Mouse (Mus musculus) lung, postnatal 36 days (tissue): ENCODE results near the gene Tppp3.

Experiments
- DNase-seq: peaks from one replicate; pipeline ENCODE4 v3.0.0; 2022; ENCODE audit warnings: mixed read lengths

Gene Tppp3

DNA sequence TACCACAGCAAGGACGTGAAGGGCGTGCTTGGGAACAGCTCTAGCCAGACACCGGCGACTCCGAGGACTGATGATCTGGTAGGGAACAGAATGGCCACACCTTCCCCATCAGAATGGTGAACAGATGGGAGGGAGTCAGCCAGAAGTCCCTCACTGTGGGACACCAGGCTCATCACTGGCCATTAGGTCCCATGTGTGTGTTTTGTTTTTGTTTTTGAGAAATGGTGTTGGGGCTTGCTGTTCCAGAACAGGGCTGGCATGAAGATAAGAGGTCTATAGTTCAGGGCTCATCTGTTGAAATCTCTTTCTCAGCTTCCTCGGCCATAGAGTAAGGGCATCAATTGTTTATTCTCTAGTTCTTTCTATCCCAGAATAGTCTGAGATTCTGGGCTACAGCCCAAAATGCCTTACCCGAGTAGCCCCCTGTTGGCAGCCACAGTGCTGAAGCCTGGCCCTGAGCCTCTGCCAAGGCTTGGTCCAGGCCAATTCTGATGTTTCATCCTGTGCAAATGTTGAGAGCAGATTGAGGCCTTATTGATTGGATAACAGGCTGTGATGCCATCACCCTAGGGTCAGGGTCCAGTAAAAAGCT, 4.5 kb downstream of the Tppp3 start:
- DNase-seq = peak; percentile 51

DNA sequence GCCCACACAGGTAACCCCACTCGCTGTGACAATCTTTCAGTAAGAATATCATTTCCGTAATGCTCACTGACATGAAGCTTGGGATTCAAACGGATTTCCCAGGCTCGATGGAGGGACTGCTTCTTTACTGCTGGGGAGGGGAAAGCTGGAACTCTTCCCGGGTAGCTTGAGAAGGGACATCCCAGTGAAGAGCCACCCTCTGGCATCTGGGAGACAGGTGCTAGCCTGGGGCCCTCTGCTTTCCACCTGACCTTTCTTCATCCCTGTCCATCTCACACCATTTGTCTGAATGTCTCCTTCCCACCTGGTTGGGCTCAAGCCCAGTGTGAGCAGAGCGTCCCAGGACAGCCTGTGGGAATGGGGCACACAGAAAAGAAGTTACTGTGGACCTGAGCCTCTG, 5.1 kb downstream of the Tppp3 start:
- no peak for DNase-seq

DNA sequence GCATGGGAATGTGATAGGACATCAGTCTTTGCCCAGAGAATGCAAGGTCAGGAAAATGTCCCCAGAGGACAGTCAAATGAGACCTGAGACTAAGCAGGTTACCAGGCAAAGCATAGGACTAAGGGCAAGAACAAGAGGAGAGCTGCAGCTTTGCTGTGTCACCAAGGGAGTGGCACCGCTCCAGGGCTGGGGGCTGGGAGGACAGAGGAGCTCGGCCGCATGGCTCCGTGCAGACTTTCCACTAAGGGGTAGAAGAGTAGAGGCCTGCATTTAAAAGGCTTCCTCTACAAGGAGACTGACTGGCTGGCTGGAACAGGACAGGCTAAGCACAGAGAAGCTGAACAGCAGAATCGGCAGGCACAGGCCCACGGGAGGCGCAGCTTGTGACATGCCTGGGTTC, 6.7 kb downstream of the Tppp3 start:
- DNase-seq = no peak

DNA sequence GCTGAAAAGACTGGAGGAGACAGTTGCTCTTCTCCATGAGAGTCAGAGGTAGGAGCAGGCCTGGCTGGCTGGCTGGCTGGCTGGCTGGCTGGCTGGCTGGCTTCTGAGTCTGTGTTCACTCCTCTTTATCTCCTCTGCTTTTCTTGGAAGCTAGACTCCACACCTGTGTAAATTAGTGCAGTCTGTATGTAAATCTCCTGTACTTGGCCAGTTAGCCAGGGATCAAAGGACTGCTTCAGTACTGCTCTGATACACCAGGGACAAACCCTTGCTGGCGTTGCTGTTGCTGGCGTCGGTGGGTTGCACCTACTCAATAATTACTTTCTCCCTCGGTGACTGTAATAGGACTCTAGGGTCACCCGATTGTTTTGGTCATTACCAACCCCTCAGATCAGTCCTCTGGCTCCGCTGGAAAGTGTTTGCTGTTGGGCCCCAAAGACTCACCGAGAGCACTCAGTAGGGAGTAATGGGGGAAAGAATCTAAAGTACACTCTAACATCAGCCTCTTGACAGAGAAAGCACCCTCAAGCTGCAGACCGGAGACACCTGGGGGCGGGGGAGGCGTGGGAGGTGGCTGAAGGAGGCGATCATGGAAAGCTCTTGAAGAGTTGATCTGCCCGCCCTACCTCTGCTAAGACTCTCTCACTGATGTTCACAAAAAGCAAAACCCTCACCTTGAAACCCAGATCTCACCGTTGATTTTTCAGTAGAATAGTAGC, 10.1 kb downstream of the Tppp3 start:
- peak; percentile 67 for DNase-seq

DNA sequence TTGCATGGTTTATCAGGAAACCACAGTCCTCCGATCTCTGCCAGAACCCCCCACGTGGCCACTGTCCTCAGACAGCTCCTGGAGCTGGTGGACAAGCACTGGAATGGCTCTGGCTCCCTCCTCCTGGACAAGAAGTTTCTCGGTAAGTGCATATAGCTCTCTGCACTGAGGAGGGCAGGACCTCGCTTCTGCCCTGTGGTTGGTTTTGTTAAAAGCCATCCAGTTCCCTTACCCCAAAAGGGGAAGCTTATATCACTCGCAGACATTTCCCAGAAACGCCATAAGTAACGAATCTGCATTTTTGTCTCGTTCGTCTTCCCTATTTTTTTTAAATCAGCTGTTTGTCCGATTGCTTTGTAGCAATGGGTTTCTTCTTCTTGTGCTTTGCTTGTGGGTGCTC, 16.1 kb downstream of the Tppp3 start:
- no peak for DNase-seq

DNA sequence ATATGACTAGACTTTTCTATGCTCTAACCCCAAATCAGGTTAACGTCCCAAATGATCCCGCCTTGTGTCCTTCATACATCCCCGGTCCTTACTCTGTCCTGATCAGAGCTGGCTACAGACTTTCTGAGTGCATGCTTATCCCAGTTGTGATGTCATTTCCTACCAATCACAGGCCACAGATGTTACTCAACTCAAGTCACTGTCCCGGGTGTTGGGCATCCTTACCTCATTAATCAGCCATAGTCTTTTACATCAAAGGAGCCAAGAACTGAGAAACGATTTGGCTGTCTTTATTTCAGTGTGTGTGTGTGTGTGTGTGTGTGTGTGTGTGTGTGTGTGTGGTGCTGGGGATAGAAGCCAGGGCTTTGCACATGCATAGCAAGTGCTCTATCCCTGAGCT, 17.2 kb downstream of the Tppp3 start:
- peak; percentile 71 for DNase-seq

DNA sequence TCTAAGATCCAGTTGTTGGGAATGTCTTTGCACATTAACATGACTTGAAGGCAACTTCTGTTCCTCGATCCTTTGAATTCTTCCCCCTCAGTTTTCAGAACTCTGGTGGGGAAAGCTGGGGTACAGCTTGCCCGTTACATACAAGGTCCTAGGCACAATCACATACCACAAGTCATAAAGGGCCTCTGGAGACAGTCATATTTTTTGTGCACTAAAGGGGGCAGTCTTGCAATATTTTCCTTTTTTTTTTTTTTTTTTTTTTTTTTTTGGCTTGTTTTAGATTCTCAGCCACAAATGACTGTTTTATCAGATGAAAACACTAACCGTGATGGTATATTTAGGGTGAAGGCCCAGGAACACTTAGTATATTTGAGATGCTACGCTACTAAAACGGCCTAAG, 18.0 kb downstream of the Tppp3 start:
- DNase-seq = no peak

DNA sequence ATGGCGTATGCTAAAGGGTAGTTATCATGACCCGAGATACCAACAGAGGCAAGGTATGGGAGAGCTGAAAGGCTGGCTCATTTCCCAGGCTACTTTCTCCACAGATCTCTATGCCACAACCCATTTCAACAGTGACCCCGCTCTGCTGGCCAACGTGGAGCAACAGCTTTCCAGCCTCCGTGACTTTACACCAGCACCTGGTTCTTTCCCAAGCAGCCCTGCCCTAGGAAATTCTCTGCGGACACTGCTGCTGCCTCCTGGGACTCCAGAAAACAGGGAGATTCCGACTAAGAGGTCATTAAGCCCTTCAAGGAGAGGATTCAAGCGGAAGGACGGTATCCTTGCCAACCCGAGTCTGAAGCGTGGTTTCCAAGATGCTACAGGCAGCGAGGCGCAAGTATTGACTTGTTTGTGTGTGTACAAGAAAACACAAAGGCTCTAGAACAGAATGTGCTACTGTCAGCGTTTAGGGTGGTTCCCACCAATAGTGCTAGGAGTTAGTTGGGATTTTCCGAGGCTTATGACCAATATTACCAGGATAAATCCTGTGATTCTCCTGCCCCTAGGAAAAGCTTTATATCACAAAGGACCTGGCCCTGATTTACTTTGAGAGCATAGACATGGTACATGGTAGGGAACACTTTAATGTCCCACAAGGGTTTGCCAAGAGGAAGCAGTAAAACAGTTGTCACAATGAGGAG, 19.3 kb downstream of the Tppp3 start:
- DNase-seq = no peak

DNA sequence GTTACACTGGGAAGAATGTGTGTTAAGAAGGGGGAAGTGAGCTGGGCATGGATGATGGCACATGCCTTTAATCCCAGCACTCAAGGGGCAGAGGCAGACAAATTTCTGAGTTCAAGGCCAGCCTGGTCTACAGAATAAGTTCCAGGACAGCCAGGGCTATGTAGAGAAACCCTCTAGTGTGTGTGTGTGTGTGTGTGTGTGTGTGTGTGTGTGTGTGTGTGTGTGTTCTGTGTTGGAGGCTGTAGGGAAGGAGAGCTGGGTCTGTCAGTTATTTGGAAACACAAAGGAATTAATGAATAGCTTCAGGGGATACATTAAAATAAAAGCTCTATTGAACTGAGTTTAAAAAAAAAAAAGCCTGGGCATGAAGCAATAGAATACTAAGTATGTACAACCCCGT, 20.3 kb downstream of the Tppp3 start:
- DNase-seq = no peak

DNA sequence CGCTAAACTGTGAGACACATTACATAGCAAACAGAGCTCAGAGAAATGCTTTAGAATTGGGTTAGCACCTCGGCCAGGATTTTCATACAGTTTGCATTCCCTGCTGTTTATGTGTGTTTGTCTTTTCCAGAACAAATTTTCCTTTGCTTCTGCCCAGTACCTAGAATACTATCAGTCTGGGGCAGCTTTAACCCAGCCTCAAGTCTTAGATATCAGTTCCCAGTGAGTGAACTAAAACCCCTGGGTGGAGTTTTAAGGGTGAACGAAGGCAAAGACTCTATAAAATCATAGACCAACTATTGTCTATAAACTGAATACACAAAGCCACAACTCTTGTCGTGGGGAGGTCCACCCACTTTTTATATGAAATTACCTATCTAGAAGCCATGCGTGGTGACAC, 22.7 kb downstream of the Tppp3 start:
- DNase-seq = no peak

DNA sequence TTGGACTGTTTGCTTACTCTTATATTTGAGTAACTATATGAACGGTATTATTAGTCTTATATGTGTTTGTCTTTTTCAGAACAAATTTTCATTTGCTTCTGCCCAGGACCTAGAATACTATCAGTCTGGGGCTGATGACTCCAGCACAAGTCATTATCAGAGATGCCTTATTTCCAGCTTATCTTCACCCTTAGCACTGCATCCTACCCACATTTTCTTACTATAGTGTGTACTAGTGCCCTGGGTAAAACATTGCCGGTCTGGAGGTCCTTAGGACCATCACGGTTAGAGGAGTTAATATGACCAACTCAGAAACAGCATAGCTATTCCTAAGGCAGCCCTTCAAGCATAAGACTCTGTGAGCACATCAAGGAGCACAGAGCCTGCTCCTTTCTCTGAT, 23.1 kb downstream of the Tppp3 start:
- DNase-seq = no peak

DNA sequence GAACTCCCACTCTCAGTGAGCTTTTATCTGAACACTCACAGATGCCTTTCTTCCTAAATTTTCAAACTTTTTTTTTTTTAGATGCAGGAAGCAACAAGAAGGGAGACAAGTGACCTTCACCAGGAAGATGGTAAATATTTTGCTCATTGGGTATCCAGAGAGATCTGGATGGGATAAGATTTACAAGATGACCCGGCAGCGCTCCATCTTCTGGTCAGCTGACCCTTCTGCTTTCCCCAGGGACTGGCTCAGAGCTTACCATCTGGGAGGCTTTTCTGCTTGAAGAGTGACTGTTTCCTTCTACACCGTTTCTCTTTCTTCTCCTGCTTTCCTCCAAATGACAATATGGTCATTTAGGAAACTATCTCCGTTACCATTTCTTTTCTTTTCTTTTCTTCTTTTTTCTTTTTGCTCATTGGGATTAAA, 25.2 kb downstream of the Tppp3 start:
- no peak for DNase-seq

DNA sequence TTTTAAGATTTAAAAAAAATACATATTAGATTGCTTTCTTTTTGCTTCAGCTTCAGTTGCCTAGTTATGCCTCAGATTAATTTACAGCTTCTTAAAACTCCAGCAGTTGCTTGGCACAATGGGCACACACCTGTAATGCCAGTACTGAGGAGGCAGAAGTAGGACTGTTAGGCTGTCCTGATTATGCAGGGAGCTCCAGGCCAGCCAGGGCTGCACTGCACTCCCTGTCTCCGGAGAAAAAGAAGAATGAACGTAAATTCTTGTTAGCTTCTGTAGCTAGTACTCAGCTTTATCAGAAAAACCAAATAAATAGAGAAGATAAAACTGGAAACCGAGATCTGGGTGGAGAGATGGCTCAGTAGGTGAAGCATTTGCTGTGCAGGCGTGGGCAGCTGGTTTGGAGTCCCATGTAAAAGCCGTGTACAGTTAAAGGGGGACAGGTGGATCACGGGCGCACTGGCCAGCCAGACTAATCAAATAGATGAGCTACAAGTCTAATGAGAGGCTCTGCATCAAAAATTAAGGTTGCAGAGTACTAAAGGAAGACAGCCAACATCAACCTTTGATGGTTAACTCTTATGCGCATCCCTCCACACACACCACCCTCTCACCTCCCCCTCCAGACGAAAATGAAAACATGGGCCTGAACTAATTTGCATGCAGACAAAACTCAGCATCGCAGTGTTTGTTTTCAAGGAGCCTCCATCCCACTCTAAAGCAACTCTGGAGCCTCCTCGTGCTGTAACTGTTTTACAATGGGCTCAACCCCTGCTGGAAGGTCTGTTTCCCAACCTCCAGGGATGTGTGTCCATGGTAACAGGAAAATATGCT, 25.8 kb downstream of the Tppp3 start:
- DNase-seq = no peak

DNA sequence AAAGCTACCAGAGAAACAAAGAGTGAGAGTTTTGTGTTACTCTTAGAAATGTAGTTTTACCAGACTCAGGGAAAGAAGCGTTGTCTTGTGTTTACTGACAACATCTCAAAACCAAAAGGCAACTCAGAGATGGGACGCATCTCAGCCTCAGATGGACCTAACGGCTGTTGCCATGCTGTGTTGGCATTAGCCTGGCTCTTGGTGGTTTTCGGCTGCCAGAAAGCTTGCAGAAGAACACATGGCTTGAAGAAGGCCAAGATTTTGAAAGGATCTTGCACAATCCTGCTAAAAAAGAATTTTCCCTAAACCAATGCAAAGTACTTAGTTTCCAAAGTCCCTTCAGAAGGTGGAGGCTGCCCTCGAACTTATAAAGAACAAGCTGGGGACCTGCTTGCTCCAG, 28.7 kb downstream of the Tppp3 start:
- DNase-seq = no peak

DNA sequence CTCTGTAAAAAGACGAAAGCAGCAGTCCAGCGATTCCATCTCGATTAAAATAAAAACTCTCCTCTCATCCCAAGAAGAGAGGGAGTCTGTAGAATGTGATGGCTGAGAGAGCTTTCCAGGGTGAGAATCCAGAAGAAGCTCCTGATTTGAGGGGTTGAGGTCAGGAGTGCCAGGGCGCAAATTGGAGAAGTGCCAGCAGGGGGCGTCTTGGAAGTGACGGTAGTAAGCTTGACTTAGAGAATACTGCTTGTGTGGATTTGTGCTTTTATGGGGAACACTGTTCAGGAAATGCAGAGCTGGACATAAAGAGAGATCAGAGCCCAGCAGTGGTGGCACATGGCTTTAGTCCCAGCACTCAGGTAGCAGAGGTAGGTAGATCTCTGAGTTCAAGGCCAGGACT, 29.9 kb downstream of the Tppp3 start:
- peak; percentile 70 for DNase-seq

DNA sequence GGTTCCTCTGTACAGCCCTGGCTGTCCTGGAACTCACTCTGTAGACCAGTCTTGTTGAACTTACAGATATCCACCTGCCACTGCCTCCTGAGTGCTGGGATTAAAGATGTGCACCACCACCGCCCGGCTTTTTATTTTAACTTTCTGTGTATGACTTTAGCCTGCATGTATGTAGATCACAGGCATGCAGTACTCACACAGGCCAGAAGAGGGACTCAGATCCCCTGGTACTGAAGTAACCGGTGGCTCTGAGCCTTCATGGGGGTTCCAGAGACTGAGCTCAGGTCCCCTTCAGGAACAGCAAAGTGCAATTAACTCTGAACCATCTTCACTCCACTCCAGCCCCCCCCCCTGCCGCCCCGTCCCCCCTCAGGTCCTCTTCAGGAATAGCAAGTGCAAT, 32.5 kb downstream of the Tppp3 start:
- peak; percentile 73 for DNase-seq

DNA sequence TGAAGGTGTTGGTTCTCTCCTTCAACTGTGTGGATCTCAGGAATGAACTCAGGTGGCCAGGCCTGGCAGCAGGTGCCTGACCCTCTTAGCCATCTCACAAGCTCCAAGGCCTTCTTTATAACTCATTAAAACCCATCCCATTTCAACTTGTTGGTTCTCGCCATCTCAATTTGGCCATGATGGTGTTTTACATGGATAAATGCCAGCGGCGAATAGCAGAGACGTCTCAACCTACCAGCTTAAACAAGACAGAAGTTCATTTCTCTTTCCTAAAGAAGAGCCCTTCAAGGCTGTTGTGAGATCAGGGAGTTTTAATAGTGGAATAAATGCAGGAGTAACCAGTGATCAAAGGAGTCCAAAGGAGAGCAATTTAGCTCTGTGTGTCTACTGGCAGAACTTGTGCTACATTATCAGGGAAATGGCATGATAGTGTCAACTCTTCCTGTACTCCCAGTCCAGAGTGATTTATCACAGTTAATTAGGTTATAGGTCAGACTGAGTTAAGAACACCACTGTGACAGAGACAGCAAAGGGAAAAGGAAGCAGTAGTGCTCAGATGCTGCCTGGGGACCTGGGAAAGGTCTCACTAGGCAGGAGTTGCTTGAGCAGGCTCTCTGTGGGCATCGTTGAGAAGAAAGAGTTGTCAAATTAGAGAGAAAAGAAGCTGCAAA, 34.1 kb downstream of the Tppp3 start:
- DNase-seq = no peak

DNA sequence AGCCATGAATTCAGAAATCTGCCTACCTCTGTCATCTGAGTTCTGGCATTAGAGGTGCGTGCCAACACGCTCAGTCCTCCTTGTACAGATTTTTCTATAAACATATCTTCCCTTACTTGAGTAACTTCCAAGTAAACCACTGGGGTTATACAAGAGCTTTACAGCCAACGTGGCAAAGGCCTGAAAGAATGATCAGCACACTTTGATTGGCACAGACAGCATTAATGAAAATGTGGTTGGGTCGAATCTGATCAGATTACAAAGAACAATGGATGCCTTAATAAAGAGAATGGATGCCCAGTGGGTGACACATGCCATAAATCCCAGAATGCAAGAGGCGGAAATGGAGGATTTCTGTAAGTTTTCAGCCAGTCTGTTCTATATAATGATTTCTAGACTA, 35.1 kb downstream of the Tppp3 start:
- no peak for DNase-seq

DNA sequence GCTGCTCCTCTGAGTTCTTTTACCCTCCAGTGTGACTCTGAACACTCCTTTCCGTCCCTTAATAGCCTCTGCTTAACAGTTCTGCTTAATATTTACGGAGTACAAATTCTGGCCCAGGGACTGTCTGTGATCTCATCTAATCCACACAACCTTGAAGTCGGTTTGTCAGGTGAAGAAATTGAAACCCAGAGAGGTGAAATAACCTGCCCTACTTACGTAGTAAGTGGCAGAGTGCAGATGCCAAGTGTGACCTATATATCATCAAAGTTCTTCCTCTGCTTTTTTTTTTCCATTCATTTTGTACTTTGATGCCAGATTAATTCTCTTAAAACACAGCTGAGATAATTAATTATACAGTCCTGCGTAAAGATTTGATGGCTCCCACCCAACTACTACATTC, 37.2 kb downstream of the Tppp3 start:
- no peak for DNase-seq

DNA sequence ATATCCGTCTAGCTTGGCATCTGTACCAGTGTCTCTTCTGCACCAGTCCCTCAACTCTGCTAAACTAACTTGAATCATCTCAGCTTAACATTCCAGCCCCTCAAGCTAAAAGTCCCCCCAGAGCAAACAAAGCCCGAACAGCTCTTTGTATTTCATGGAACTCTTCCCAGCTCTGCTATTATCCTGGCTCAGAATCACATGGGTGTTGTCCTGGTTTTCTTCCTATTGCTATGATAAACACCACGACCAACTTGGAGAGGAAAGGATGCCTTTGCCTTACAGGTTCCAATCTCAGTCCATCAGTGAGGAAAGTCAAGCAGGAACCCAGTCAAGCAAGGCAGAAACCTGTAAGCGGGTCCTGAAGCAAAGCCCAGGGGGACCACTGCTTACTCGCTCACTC, 37.8 kb downstream of the Tppp3 start:
- peak; percentile 65 for DNase-seq

DNA sequence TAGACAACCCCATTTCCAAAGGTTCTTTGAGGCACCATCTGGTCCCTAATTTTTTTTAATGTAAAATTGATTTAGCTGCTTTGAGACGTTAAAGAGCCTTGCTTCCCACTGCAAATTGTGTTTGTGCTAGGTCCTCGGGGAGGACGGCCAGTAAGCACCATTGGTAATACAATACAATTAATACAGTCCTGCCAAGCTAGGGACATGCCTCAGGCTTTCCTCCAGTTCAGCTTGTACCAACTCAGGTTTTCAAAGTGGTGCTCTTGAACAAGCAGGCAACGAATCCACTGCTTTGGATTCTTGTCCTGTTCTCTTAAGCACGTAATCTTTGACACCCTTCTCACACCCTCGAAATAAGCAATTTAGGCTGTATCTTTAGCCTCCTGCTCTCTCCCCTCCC, 38.3 kb downstream of the Tppp3 start:
- DNase-seq = peak; percentile 24

DNA sequence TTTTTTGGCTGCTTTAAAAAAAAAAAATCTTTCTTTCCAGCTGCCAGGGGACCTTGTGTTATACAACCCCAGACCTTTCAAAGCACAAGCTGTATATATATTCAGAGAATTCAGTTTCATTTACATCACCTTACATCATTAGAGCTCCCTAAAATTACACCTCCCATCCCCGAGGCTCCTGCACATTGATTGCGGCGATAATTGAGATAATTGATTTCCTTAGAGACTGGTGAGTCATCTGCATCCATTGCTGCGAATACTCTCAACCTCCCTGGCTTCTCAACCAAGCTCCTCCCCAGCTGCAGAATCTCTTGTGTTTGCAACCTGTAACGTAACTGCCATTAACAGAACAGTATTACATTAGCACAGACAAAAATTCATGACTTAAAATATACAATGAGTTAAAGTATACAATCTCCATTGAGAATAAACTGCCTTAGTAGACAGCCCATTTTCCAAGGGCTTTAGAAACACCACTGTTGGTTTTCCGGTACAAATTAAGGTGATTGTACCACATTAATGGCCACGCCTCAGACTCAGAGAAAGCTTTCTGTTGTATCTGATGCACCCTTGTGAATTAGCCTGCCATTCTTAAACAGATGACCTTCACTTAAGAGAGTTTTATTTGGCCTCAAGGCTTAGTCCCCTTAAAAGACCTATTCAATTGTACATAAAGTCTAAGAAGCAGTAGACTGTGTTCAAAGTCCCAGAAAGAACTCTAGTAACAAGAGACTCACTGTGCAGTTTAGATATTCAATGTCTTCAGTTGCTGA, 39.4 kb downstream of the Tppp3 start:
- DNase-seq = no peak
